Mouse (Mus musculus): ENCODE measurements around the gene Aip. TPM values are rescaled to one million over a fixed set of nuclear protein-coding genes. Genes with fewer than 3 reads are reported as not detected.
"Not testable (repeated sequence)": the region's sequence is repeated elsewhere in the genome, so short reads cannot be mapped to it uniquely, and the experiment has no call there.

Aip gene
- total and polyA plus RNA-seq, 3 experiments: 22.3 to 86.6 (median 39.9) TPM

- TF ChIP-seq POLR2AphosphoS5 (IDR thresholded peaks at IDR 0.05; ENCODE audit: insufficient replicate concordance, low read depth, low read length) (no peak), TAL1 (conservative IDR thresholded peaks at IDR 0.05; ENCODE audit: low read depth, low read length) (no peak), CTCF (IDR thresholded peaks at IDR 0.05; ENCODE audit: low read depth, low read length) (no peak), GATA2 (IDR thresholded peaks at IDR 0.05; ENCODE audit: borderline replicate concordance, low read depth, low read length) (no peak), GATA1 (IDR thresholded peaks at IDR 0.05; ENCODE audit: borderline replicate concordance, low read length) (no peak)
- Histone ChIP-seq H3K36me3 (replicated peaks) (no peaks in the 10 kb centered on the region), H3K4me1 (ENCODE audit: insufficient read depth, low read depth, low read length) (peaks cover 2% of the 10 kb centered on the region; the same call in 1 of the 2 replicates), H3K9me3 (replicated peaks) (no peaks in the 10 kb centered on the region), H3K4me3 (ENCODE audit: low read depth, low read length) (no peak overlapping the region), H3K27me3 (ENCODE audit: insufficient read depth, low read length) (peaks cover 38% of the 10 kb centered on the region)
- ATAC-seq (ENCODE audit: extremely low read depth, insufficient number of reproducible peaks, low FRiP score, poor library complexity, severe bottlenecking) (no peak), DNase-seq (ENCODE audit: low spot score) (no peak)
These were observed 55.3 kb downstream of the Aip start for GRCm38 (mm10) chr19:4070311-4070710.

- DNase-seq (ENCODE audit: low spot score) (no peak), ATAC-seq (ENCODE audit: extremely low read depth, insufficient number of reproducible peaks, low FRiP score, poor library complexity, severe bottlenecking) (no peak)
- Histone ChIP-seq H3K9me3 (replicated peaks) (no peaks in the 10 kb centered on the region), H3K27me3 (ENCODE audit: insufficient read depth, low read length) (peaks cover 37% of the 10 kb centered on the region), H3K36me3 (replicated peaks) (no peaks in the 10 kb centered on the region), H3K4me1 (ENCODE audit: insufficient read depth, low read depth, low read length) (peaks cover 2% of the 10 kb centered on the region; the same call in 1 of the 2 replicates), H3K4me3 (ENCODE audit: low read depth, low read length) (no peak overlapping the region)
- TF ChIP-seq GATA2 (IDR thresholded peaks at IDR 0.05; ENCODE audit: borderline replicate concordance, low read depth, low read length) (no peak), GATA1 (IDR thresholded peaks at IDR 0.05; ENCODE audit: borderline replicate concordance, low read length) (no peak), CTCF (IDR thresholded peaks at IDR 0.05; ENCODE audit: low read depth, low read length) (no peak), POLR2AphosphoS5 (IDR thresholded peaks at IDR 0.05; ENCODE audit: insufficient replicate concordance, low read depth, low read length) (no peak), TAL1 (conservative IDR thresholded peaks at IDR 0.05; ENCODE audit: low read depth, low read length) (no peak)
These were observed 56.8 kb downstream of the Aip start for GRCm38 (mm10) chr19:4068717-4069410.

- ATAC-seq (ENCODE audit: extremely low read depth, insufficient number of reproducible peaks, low FRiP score, poor library complexity, severe bottlenecking); H3K4me3 ChIP-seq (ENCODE audit: low read depth, low read length); DNase-seq (ENCODE audit: low spot score); H3K36me3 ChIP-seq (replicated peaks); H3K9me3 ChIP-seq (replicated peaks); H3K4me1 ChIP-seq (ENCODE audit: insufficient read depth, low read depth, low read length): not testable (repeated sequence)
- peaks cover 32% of the 10 kb centered on the region for H3K27me3 ChIP-seq (ENCODE audit: insufficient read depth, low read length)
These were observed 57.4 kb downstream of the Aip start for GRCm38 (mm10) chr19:4068242-4068641.

- Histone ChIP-seq H3K4me3 (ENCODE audit: low read depth, low read length) (no peak overlapping the region), H3K9me3 (replicated peaks) (no peaks in the 10 kb centered on the region), H3K36me3 (replicated peaks) (no peaks in the 10 kb centered on the region), H3K27me3 (ENCODE audit: insufficient read depth, low read length) (peaks cover 30% of the 10 kb centered on the region), H3K4me1 (ENCODE audit: insufficient read depth, low read depth, low read length) (peaks cover 2% of the 10 kb centered on the region; the same call in 1 of the 2 replicates)
- no peak for DNase-seq (ENCODE audit: low spot score)
- ATAC-seq (ENCODE audit: extremely low read depth, insufficient number of reproducible peaks, low FRiP score, poor library complexity, severe bottlenecking): no peak
- no peak for TF ChIP-seq GATA1 (IDR thresholded peaks at IDR 0.05; ENCODE audit: borderline replicate concordance, low read length)
- TF ChIP-seq CTCF (IDR thresholded peaks at IDR 0.05; ENCODE audit: low read depth, low read length): no peak
- no peak for TF ChIP-seq TAL1 (conservative IDR thresholded peaks at IDR 0.05; ENCODE audit: low read depth, low read length)
- TF ChIP-seq POLR2AphosphoS5 (IDR thresholded peaks at IDR 0.05; ENCODE audit: insufficient replicate concordance, low read depth, low read length): no peak
- TF ChIP-seq GATA2 (IDR thresholded peaks at IDR 0.05; ENCODE audit: borderline replicate concordance, low read depth, low read length): no peak
These were observed 58.8 kb downstream of the Aip start for GRCm38 (mm10) chr19:4066877-4067276.

GRCm38 (mm10) chr19:4066280-4066679 lies 59.4 kb downstream of the Aip start:
- Histone ChIP-seq H3K36me3 (replicated peaks) (no peaks in the 10 kb centered on the region), H3K4me1 (ENCODE audit: insufficient read depth, low read depth, low read length) (peaks cover 2% of the 10 kb centered on the region; the same call in 1 of the 2 replicates), H3K4me3 (ENCODE audit: low read depth, low read length) (no peak overlapping the region), H3K9me3 (replicated peaks) (no peaks in the 10 kb centered on the region), H3K27me3 (ENCODE audit: insufficient read depth, low read length) (peaks cover 27% of the 10 kb centered on the region)
- no peak for TF ChIP-seq GATA2 (IDR thresholded peaks at IDR 0.05; ENCODE audit: borderline replicate concordance, low read depth, low read length)
- DNase-seq (ENCODE audit: low spot score) (no peak), ATAC-seq (ENCODE audit: extremely low read depth, insufficient number of reproducible peaks, low FRiP score, poor library complexity, severe bottlenecking) (no peak)

- H3K36me3 ChIP-seq (replicated peaks); H3K9me3 ChIP-seq (replicated peaks); DNase-seq (ENCODE audit: low spot score); H3K4me1 ChIP-seq (ENCODE audit: insufficient read depth, low read depth, low read length); ATAC-seq (ENCODE audit: extremely low read depth, insufficient number of reproducible peaks, low FRiP score, poor library complexity, severe bottlenecking); H3K4me3 ChIP-seq (ENCODE audit: low read depth, low read length): not testable (repeated sequence)
- H3K27me3 ChIP-seq (ENCODE audit: insufficient read depth, low read length): peaks cover 21% of the 10 kb centered on the region
These were observed 61.2 kb downstream of the Aip start for GRCm38 (mm10) chr19:4064501-4064900.

Other genes with a start within 250 kb of the Aip start
Only the 20 nearest of the 33 such genes appear.
- 4.7 and 5.4 TPM in 2 replicates for gene Doc2g, start 122.5 kb downstream of the Aip start, total RNA-seq (2014; fragmentation: Nextera tagmentation)
- 1.9 and 3.3 TPM in 2 replicates for gene Doc2g, start 122.5 kb downstream of the Aip start, total RNA-seq (2017)
- gene Doc2g, start 122.5 kb downstream of the Aip start, polyA plus RNA-seq (2012): 10.0 and 10.1 TPM in 2 replicates
- gene Ndufv1, start 113.1 kb downstream of the Aip start, total RNA-seq (2014; fragmentation: Nextera tagmentation): 84.1 and 109 TPM in 2 replicates
- gene Ndufv1, start 113.1 kb downstream of the Aip start, total RNA-seq (2017): 181 and 191 TPM in 2 replicates
- gene Ndufv1, start 113.1 kb downstream of the Aip start, polyA plus RNA-seq (2012): 338 and 348 TPM in 2 replicates
- gene Gstp1, start 87.9 kb downstream of the Aip start, total RNA-seq (2014; fragmentation: Nextera tagmentation): 48.7 and 86.5 TPM in 2 replicates
- gene Gstp1, start 87.9 kb downstream of the Aip start, total RNA-seq (2017): 36.8 and 46.2 TPM in 2 replicates
- gene Gstp1, start 87.9 kb downstream of the Aip start, polyA plus RNA-seq (2012): 38.7 and 64.2 TPM in 2 replicates
- gene Gstp2, start 79.8 kb downstream of the Aip start, total RNA-seq (2014; fragmentation: Nextera tagmentation): 29.9 TPM in 1 of 2 replicates, not detected in the other
- not detected in 2 replicates for gene Gstp2, start 79.8 kb downstream of the Aip start, total RNA-seq (2017)
- gene Gstp2, start 79.8 kb downstream of the Aip start, polyA plus RNA-seq (2012): 0.28 TPM in 1 of 2 replicates, not detected in the other
- gene Gstp3, start 66.3 kb downstream of the Aip start, total RNA-seq (2014; fragmentation: Nextera tagmentation): 38.1 and 40.8 TPM in 2 replicates
- gene Gstp3, start 66.3 kb downstream of the Aip start, total RNA-seq (2017): 21.0 and 24.6 TPM in 2 replicates
- 5.6 and 9.3 TPM in 2 replicates for gene Gstp3, start 66.3 kb downstream of the Aip start, polyA plus RNA-seq (2012)
- not detected in 2 replicates for gene Cabp2, start 44.3 kb downstream of the Aip start, total RNA-seq (2014; fragmentation: Nextera tagmentation)
- not detected in 2 replicates for gene Cabp2, start 44.3 kb downstream of the Aip start, total RNA-seq (2017)
- not detected in 2 replicates for gene Cabp2, start 44.3 kb downstream of the Aip start, polyA plus RNA-seq (2012)
- gene Cdk2ap2, start 28.7 kb downstream of the Aip start, total RNA-seq (2014; fragmentation: Nextera tagmentation): 36.6 and 40.9 TPM in 2 replicates
- gene Cdk2ap2, start 28.7 kb downstream of the Aip start, total RNA-seq (2017): 25.4 and 30.7 TPM in 2 replicates
- 59.9 and 60.2 TPM in 2 replicates for gene Cdk2ap2, start 28.7 kb downstream of the Aip start, polyA plus RNA-seq (2012)
- 22.2 and 29.9 TPM in 2 replicates for gene Pitpnm1, start 25.9 kb downstream of the Aip start, total RNA-seq (2014; fragmentation: Nextera tagmentation)
- gene Pitpnm1, start 25.9 kb downstream of the Aip start, total RNA-seq (2017): 12.9 and 17.8 TPM in 2 replicates
- 48.7 and 61.2 TPM in 2 replicates for gene Pitpnm1, start 25.9 kb downstream of the Aip start, polyA plus RNA-seq (2012)
- gene Gpr152, start 13.9 kb upstream of the Aip start, total RNA-seq (2014; fragmentation: Nextera tagmentation): not detected in 2 replicates
- 0.11 TPM in 1 of 2 replicates, not detected in the other for gene Gpr152, start 13.9 kb upstream of the Aip start, total RNA-seq (2017)
- gene Gpr152, start 13.9 kb upstream of the Aip start, polyA plus RNA-seq (2012): not detected in 2 replicates
- gene Cabp4, start 18.2 kb upstream of the Aip start, total RNA-seq (2014; fragmentation: Nextera tagmentation): 0.75 TPM in 1 of 2 replicates, not detected in the other
- gene Cabp4, start 18.2 kb upstream of the Aip start, total RNA-seq (2017): 0.11 TPM in 1 of 2 replicates, not detected in the other
- gene Cabp4, start 18.2 kb upstream of the Aip start, polyA plus RNA-seq (2012): 0.03 TPM in 1 of 2 replicates, not detected in the other
- 325 and 345 TPM in 2 replicates for gene Coro1b, start 22.8 kb upstream of the Aip start, total RNA-seq (2014; fragmentation: Nextera tagmentation)
- 157 and 189 TPM in 2 replicates for gene Coro1b, start 22.8 kb upstream of the Aip start, total RNA-seq (2017)
- 134 and 177 TPM in 2 replicates for gene Coro1b, start 22.8 kb upstream of the Aip start, polyA plus RNA-seq (2012)
- 88.5 and 107 TPM in 2 replicates for gene Ptprcap, start 27.7 kb upstream of the Aip start, total RNA-seq (2014; fragmentation: Nextera tagmentation)
- 34.6 and 52.7 TPM in 2 replicates for gene Ptprcap, start 27.7 kb upstream of the Aip start, total RNA-seq (2017)
- gene Ptprcap, start 27.7 kb upstream of the Aip start, polyA plus RNA-seq (2012): 261 and 272 TPM in 2 replicates
- gene Rps6kb2, start 37.5 kb upstream of the Aip start, total RNA-seq (2014; fragmentation: Nextera tagmentation): 23.1 and 31.5 TPM in 2 replicates
- gene Rps6kb2, start 37.5 kb upstream of the Aip start, total RNA-seq (2017): 16.1 and 23.6 TPM in 2 replicates
- 73.4 and 78.6 TPM in 2 replicates for gene Rps6kb2, start 37.5 kb upstream of the Aip start, polyA plus RNA-seq (2012)
- gene Carns1, start 49.6 kb upstream of the Aip start, total RNA-seq (2014; fragmentation: Nextera tagmentation): 1.2 and 3.2 TPM in 2 replicates
- gene Carns1, start 49.6 kb upstream of the Aip start, total RNA-seq (2017): 0.17 and 0.55 TPM in 2 replicates
- gene Carns1, start 49.6 kb upstream of the Aip start, polyA plus RNA-seq (2012): 0.37 and 0.48 TPM in 2 replicates
- gene Tbc1d10c, start 65.4 kb upstream of the Aip start, total RNA-seq (2014; fragmentation: Nextera tagmentation): 12.8 and 13.0 TPM in 2 replicates
- 21.9 and 26.7 TPM in 2 replicates for gene Tbc1d10c, start 65.4 kb upstream of the Aip start, total RNA-seq (2017)
- 32.8 and 36.0 TPM in 2 replicates for gene Tbc1d10c, start 65.4 kb upstream of the Aip start, polyA plus RNA-seq (2012)
- 270 and 304 TPM in 2 replicates for gene Ppp1ca, start 66.2 kb upstream of the Aip start, total RNA-seq (2014; fragmentation: Nextera tagmentation)
- gene Ppp1ca, start 66.2 kb upstream of the Aip start, total RNA-seq (2017): 565 and 679 TPM in 2 replicates
- gene Ppp1ca, start 66.2 kb upstream of the Aip start, polyA plus RNA-seq (2012): 547 and 673 TPM in 2 replicates
- gene Rad9a, start 75.8 kb upstream of the Aip start, total RNA-seq (2014; fragmentation: Nextera tagmentation): 61.9 and 93.9 TPM in 2 replicates
- gene Rad9a, start 75.8 kb upstream of the Aip start, total RNA-seq (2017): 27.5 and 29.2 TPM in 2 replicates
- gene Rad9a, start 75.8 kb upstream of the Aip start, polyA plus RNA-seq (2012): 31.3 and 33.6 TPM in 2 replicates
- gene Clcf1, start 88.4 kb upstream of the Aip start, total RNA-seq (2014; fragmentation: Nextera tagmentation): not detected in 2 replicates
- gene Clcf1, start 88.4 kb upstream of the Aip start, total RNA-seq (2017): 0.06 and 0.27 TPM in 2 replicates
- not detected in 2 replicates for gene Clcf1, start 88.4 kb upstream of the Aip start, polyA plus RNA-seq (2012)
- not detected in 2 replicates for gene AC109138.7, start 88.5 kb upstream of the Aip start, total RNA-seq (2014; fragmentation: Nextera tagmentation)
- not detected in 2 replicates for gene AC109138.7, start 88.5 kb upstream of the Aip start, total RNA-seq (2017)
- 35.4 TPM in 1 of 2 replicates, not detected in the other for gene AC109138.7, start 88.5 kb upstream of the Aip start, polyA plus RNA-seq (2012)
- gene Pold4, start 106.0 kb upstream of the Aip start, total RNA-seq (2014; fragmentation: Nextera tagmentation): 98.6 and 104 TPM in 2 replicates
- gene Pold4, start 106.0 kb upstream of the Aip start, total RNA-seq (2017): 66.2 and 89.1 TPM in 2 replicates
- 26.4 and 37.1 TPM in 2 replicates for gene Pold4, start 106.0 kb upstream of the Aip start, polyA plus RNA-seq (2012)